Mouse (Mus musculus): ENCODE measurements around the gene Rassf2. TPM values are rescaled to one million over a fixed set of nuclear protein-coding genes. Genes with fewer than 3 reads are reported as not detected.

The Rassf2 gene
- polyA plus RNA-seq, 1 experiment from 2014 or later: 4.9 TPM

- Histone ChIP-seq H3K4me3 (ENCODE audit: low read depth, low read length) (no peak overlapping the region), H3K9me3 (ENCODE audit: control insufficient read depth, low read length) (no peaks in the 10 kb centered on the region), H3K4me2 (no peak overlapping the region), H3K36me3 (ENCODE audit: control insufficient read depth, insufficient read depth, low read length) (no peaks in the 10 kb centered on the region), H3K27ac (ENCODE audit: low read depth, low read length) (no peak overlapping the region), H3K9ac (ENCODE audit: low read depth, low read length) (no peak overlapping the region), H3K27me3 (replicated peaks; ENCODE audit: control insufficient read depth, insufficient read depth, low read length) (no peaks in the 10 kb centered on the region), H3K4me1 (replicated peaks; ENCODE audit: control insufficient read depth, insufficient read depth, low read length) (no peaks in the 10 kb centered on the region)
- ATAC-seq (replicated peaks; ENCODE audit: low FRiP score) (no peak), DNase-seq (ENCODE audit: low spot score) (no peak)
- 71% methylated on average over 8 of the region's 8 CpGs for WGBS
Observed at GRCm38 (mm10) chr2:132055349-132055753, 25.3 kb upstream of the Rassf2 start.

- DNase-seq (ENCODE audit: low spot score) (no peak), ATAC-seq (replicated peaks; ENCODE audit: low FRiP score) (no peak)
- H3K9me3 ChIP-seq (ENCODE audit: control insufficient read depth, low read length): no peaks in the 10 kb centered on the region
- H3K9ac ChIP-seq (ENCODE audit: low read depth, low read length): no peak overlapping the region
- WGBS: 69% methylated on average over 4 of the region's 4 CpGs
- H3K4me1 ChIP-seq (replicated peaks; ENCODE audit: control insufficient read depth, insufficient read depth, low read length): 0 out of 2 replicates have a peak, but pooled peaks cover 4% of the 10 kb centered on the region
- H3K36me3 ChIP-seq (ENCODE audit: control insufficient read depth, insufficient read depth, low read length): no peaks in the 10 kb centered on the region
- no peaks in the 10 kb centered on the region for H3K27me3 ChIP-seq (replicated peaks; ENCODE audit: control insufficient read depth, insufficient read depth, low read length)
- no peak overlapping the region for H3K4me3 ChIP-seq (ENCODE audit: low read depth, low read length)
- H3K4me2 ChIP-seq: no peak overlapping the region
- H3K27ac ChIP-seq (ENCODE audit: low read depth, low read length): no peak overlapping the region
Observed at GRCm38 (mm10) chr2:132053824-132054223, 23.8 kb upstream of the Rassf2 start.

- Histone ChIP-seq H3K9me3 (ENCODE audit: control insufficient read depth, low read length) (no peaks in the 10 kb centered on the region), H3K27ac (ENCODE audit: low read depth, low read length) (no peak overlapping the region), H3K4me1 (replicated peaks; ENCODE audit: control insufficient read depth, insufficient read depth, low read length) (0 out of 2 replicates have a peak, but pooled peaks cover 4% of the 10 kb centered on the region), H3K36me3 (ENCODE audit: control insufficient read depth, insufficient read depth, low read length) (no peaks in the 10 kb centered on the region), H3K9ac (ENCODE audit: low read depth, low read length) (no peak overlapping the region), H3K27me3 (replicated peaks; ENCODE audit: control insufficient read depth, insufficient read depth, low read length) (no peaks in the 10 kb centered on the region), H3K4me2 (no peak overlapping the region), H3K4me3 (ENCODE audit: low read depth, low read length) (no peak overlapping the region)
- DNase-seq (ENCODE audit: low spot score): no peak
- 44% methylated on average over 5 of the region's 5 CpGs for WGBS
- peak; percentile 76 for ATAC-seq (replicated peaks; ENCODE audit: low FRiP score)
Observed at GRCm38 (mm10) chr2:132051798-132052197, 21.7 kb upstream of the Rassf2 start.

- no peak for DNase-seq (ENCODE audit: low spot score)
- 36% methylated on average over 3 of the region's 3 CpGs for WGBS
Observed at GRCm38 (mm10) chr2:132049921-132050320, 19.9 kb upstream of the Rassf2 start.

GRCm38 (mm10) chr2:132049491-132049890 lies 19.4 kb upstream of the Rassf2 start:
- no peaks in the 10 kb centered on the region for H3K9me3 ChIP-seq (ENCODE audit: control insufficient read depth, low read length)
- ATAC-seq (replicated peaks; ENCODE audit: low FRiP score) (no peak), DNase-seq (ENCODE audit: low spot score) (no peak)
- 0 out of 2 replicates have a peak, but pooled peaks cover 4% of the 10 kb centered on the region for H3K4me1 ChIP-seq (replicated peaks; ENCODE audit: control insufficient read depth, insufficient read depth, low read length)
- H3K4me3 ChIP-seq (ENCODE audit: low read depth, low read length): no peak overlapping the region
- H3K27ac ChIP-seq (ENCODE audit: low read depth, low read length): no peak overlapping the region
- 73% methylated on average over 3 of the region's 3 CpGs for WGBS
- H3K36me3 ChIP-seq (ENCODE audit: control insufficient read depth, insufficient read depth, low read length): no peaks in the 10 kb centered on the region
- H3K9ac ChIP-seq (ENCODE audit: low read depth, low read length): no peak overlapping the region
- H3K27me3 ChIP-seq (replicated peaks; ENCODE audit: control insufficient read depth, insufficient read depth, low read length): no peaks in the 10 kb centered on the region
- H3K4me2 ChIP-seq: no peak overlapping the region

More at GRCm38 (mm10) chr2:132049921-132050320, 19.9 kb upstream of the Rassf2 start:
- Histone ChIP-seq H3K9ac (ENCODE audit: low read depth, low read length) (no peak overlapping the region), H3K9me3 (ENCODE audit: control insufficient read depth, low read length) (no peaks in the 10 kb centered on the region), H3K4me1 (replicated peaks; ENCODE audit: control insufficient read depth, insufficient read depth, low read length) (0 out of 2 replicates have a peak, but pooled peaks cover 4% of the 10 kb centered on the region), H3K4me3 (ENCODE audit: low read depth, low read length) (no peak overlapping the region), H3K4me2 (no peak overlapping the region), H3K36me3 (ENCODE audit: control insufficient read depth, insufficient read depth, low read length) (no peaks in the 10 kb centered on the region), H3K27ac (ENCODE audit: low read depth, low read length) (no peak overlapping the region), H3K27me3 (replicated peaks; ENCODE audit: control insufficient read depth, insufficient read depth, low read length) (no peaks in the 10 kb centered on the region)
- no peak for ATAC-seq (replicated peaks; ENCODE audit: low FRiP score)

GRCm38 (mm10) chr2:132048143-132048772 lies 18.2 kb upstream of the Rassf2 start:
- DNase-seq (ENCODE audit: low spot score) (no peak), ATAC-seq (replicated peaks; ENCODE audit: low FRiP score) (no peak)
- 76% methylated on average over 11 of the region's 11 CpGs for WGBS
- Histone ChIP-seq H3K27ac (ENCODE audit: low read depth, low read length) (no peak overlapping the region), H3K27me3 (replicated peaks; ENCODE audit: control insufficient read depth, insufficient read depth, low read length) (no peaks in the 10 kb centered on the region), H3K9me3 (ENCODE audit: control insufficient read depth, low read length) (no peaks in the 10 kb centered on the region), H3K9ac (ENCODE audit: low read depth, low read length) (no peak overlapping the region), H3K4me3 (ENCODE audit: low read depth, low read length) (no peak overlapping the region), H3K4me1 (replicated peaks; ENCODE audit: control insufficient read depth, insufficient read depth, low read length) (0 out of 2 replicates have a peak, but pooled peaks cover 4% of the 10 kb centered on the region), H3K4me2 (no peak overlapping the region), H3K36me3 (ENCODE audit: control insufficient read depth, insufficient read depth, low read length) (no peaks in the 10 kb centered on the region)

- ATAC-seq (replicated peaks; ENCODE audit: low FRiP score): no peak
Observed at GRCm38 (mm10) chr2:132047364-132047763, 17.3 kb upstream of the Rassf2 start.

GRCm38 (mm10) chr2:132046659-132047058 lies 16.6 kb upstream of the Rassf2 start:
- no peak overlapping the region for H3K27ac ChIP-seq (ENCODE audit: low read depth, low read length)
- no peak overlapping the region for H3K9ac ChIP-seq (ENCODE audit: low read depth, low read length)
- WGBS: 88% methylated on average over 4 of the region's 4 CpGs
- no peak overlapping the region for H3K4me3 ChIP-seq (ENCODE audit: low read depth, low read length)
- no peak for ATAC-seq (replicated peaks; ENCODE audit: low FRiP score)
- no peaks in the 10 kb centered on the region for H3K9me3 ChIP-seq (ENCODE audit: control insufficient read depth, low read length)
- H3K27me3 ChIP-seq (replicated peaks; ENCODE audit: control insufficient read depth, insufficient read depth, low read length): no peaks in the 10 kb centered on the region
- 0 out of 2 replicates have a peak, but pooled peaks cover 4% of the 10 kb centered on the region for H3K4me1 ChIP-seq (replicated peaks; ENCODE audit: control insufficient read depth, insufficient read depth, low read length)
- DNase-seq (ENCODE audit: low spot score): no peak
- H3K4me2 ChIP-seq: no peak overlapping the region
- H3K36me3 ChIP-seq (ENCODE audit: control insufficient read depth, insufficient read depth, low read length): no peaks in the 10 kb centered on the region

More at GRCm38 (mm10) chr2:132047364-132047763, 17.3 kb upstream of the Rassf2 start:
- Histone ChIP-seq H3K4me1 (replicated peaks; ENCODE audit: control insufficient read depth, insufficient read depth, low read length) (0 out of 2 replicates have a peak, but pooled peaks cover 4% of the 10 kb centered on the region), H3K9ac (ENCODE audit: low read depth, low read length) (no peak overlapping the region), H3K27ac (ENCODE audit: low read depth, low read length) (no peak overlapping the region), H3K4me3 (ENCODE audit: low read depth, low read length) (no peak overlapping the region), H3K27me3 (replicated peaks; ENCODE audit: control insufficient read depth, insufficient read depth, low read length) (no peaks in the 10 kb centered on the region), H3K9me3 (ENCODE audit: control insufficient read depth, low read length) (no peaks in the 10 kb centered on the region), H3K36me3 (ENCODE audit: control insufficient read depth, insufficient read depth, low read length) (no peaks in the 10 kb centered on the region), H3K4me2 (no peak overlapping the region)
- DNase-seq (ENCODE audit: low spot score): no peak
- 74% methylated on average over 4 of the region's 4 CpGs for WGBS
